In genomic region chr7:144283701-144284100, GRCm38 (mm10) we compare ENCODE assay signal across 8 mouse cellular contexts.
A peak's percentile ranks its signal among the peaks of the same experiment; 100 is the strongest.
DNase-seq lines count a peak whose midpoint lies in the region; ATAC-seq and TF ChIP-seq lines count a peak whose summit lies in the region.

No protein-coding gene starts in this region.

- peak; percentile 11 for DNase-seq in lung, postnatal 10 days
- no peak for DNase-seq in lung, postnatal 4 days
- peak; percentile 48 for DNase-seq in forebrain, embryonic 14.5 days (ENCODE audit: low spot score)
- DNase-seq in midbrain, postnatal 0 days (ENCODE audit: low spot score), result peak; percentile 40
- DNase-seq in layer of hippocampus, adult 9-10 months (ENCODE audit: low spot score), result no peak
- DNase-seq in ovary, postnatal 14 days (ENCODE audit: low spot score), result no peak

- no peaks in the 10 kb centered on the region for H3K36me3 ChIP-seq in forebrain, embryonic 14.5 days (ENCODE audit: control insufficient read depth, insufficient read depth, low read length)
- H3K36me3 ChIP-seq in intestine, embryonic 16.5 days (ENCODE audit: control insufficient read depth, insufficient read depth, low read length), result no peaks in the 10 kb centered on the region
- 0 out of 2 replicates have a peak, but pooled peaks cover 5% of the 10 kb centered on the region for H3K36me3 ChIP-seq in midbrain, postnatal 0 days (ENCODE audit: insufficient read depth, low read length)

- H3K27me3 ChIP-seq in forebrain, embryonic 14.5 days (replicated peaks; ENCODE audit: control insufficient read depth, insufficient read depth, low read length), result no peaks in the 10 kb centered on the region
- H3K27me3 ChIP-seq in intestine, embryonic 16.5 days (replicated peaks; ENCODE audit: control insufficient read depth, insufficient read depth, low read length), result 0 out of 2 replicates have a peak, but pooled peaks cover 6% of the 10 kb centered on the region
- no peaks in the 10 kb centered on the region for H3K27me3 ChIP-seq in midbrain, postnatal 0 days (ENCODE audit: insufficient read depth, low read length)

- peaks cover 14% of the 10 kb centered on the region for H3K4me1 ChIP-seq in forebrain, embryonic 14.5 days (ENCODE audit: control insufficient read depth, insufficient read depth, low read length)
- H3K4me1 ChIP-seq in intestine, embryonic 16.5 days (ENCODE audit: control insufficient read depth, insufficient read depth, low read length), result no peaks in the 10 kb centered on the region
- H3K4me1 ChIP-seq in midbrain, postnatal 0 days (ENCODE audit: insufficient read depth, low read length), result peaks cover 30% of the 10 kb centered on the region

- peak overlapping the region; percentile 93 for H3K27ac ChIP-seq in forebrain, embryonic 14.5 days (ENCODE audit: low read depth, low read length)
- H3K27ac ChIP-seq in intestine, embryonic 16.5 days (ENCODE audit: low read length), result peak overlapping the region; percentile 1; the same call in 1 of the 2 replicates
- H3K27ac ChIP-seq in midbrain, postnatal 0 days (ENCODE audit: low read depth, low read length), result peak overlapping the region; percentile 83

- peak overlapping the region; percentile 90 for H3K4me2 ChIP-seq in forebrain, embryonic 14.5 days (ENCODE audit: low read length)
- H3K4me2 ChIP-seq in intestine, embryonic 16.5 days (ENCODE audit: low read depth, low read length), result peak overlapping the region; percentile 69
- peak overlapping the region; percentile 75 for H3K4me2 ChIP-seq in midbrain, postnatal 0 days (ENCODE audit: low read depth, low read length, poor library complexity, severe bottlenecking)

- peak overlapping the region; percentile 70 for H3K9ac ChIP-seq in forebrain, embryonic 14.5 days (ENCODE audit: low read length)
- H3K9ac ChIP-seq in intestine, embryonic 16.5 days (ENCODE audit: low read depth, low read length), result peak overlapping the region; percentile 60; the same call in 1 of the 2 replicates
- H3K9ac ChIP-seq in midbrain, postnatal 0 days (replicated peaks; ENCODE audit: low read length, poor library complexity, severe bottlenecking), result peak overlapping the region; percentile 80

- ATAC-seq in forebrain, embryonic 14.5 days, result peak; percentile 53
- no peak for ATAC-seq in intestine, embryonic 16.5 days
- ATAC-seq in midbrain, postnatal 0 days (ENCODE audit: low FRiP score), result peak; percentile 53; the same call in 1 of the 2 replicates
- no peak for ATAC-seq in inflammation-experienced regulatory T-cells, adult 6 months

- no peaks in the 10 kb centered on the region for H3K9me3 ChIP-seq in forebrain, embryonic 14.5 days (replicated peaks; ENCODE audit: control insufficient read depth, low read length)
- H3K9me3 ChIP-seq in intestine, embryonic 16.5 days (ENCODE audit: control insufficient read depth, low read length), result no peaks in the 10 kb centered on the region
- H3K9me3 ChIP-seq in midbrain, postnatal 0 days (ENCODE audit: low read length), result no peaks in the 10 kb centered on the region

- no peak for TF ChIP-seq CTCF in midbrain, postnatal 0 days (IDR thresholded peaks at IDR 0.05)

- peak overlapping the region; percentile 40 for H3K4me3 ChIP-seq in forebrain, embryonic 14.5 days (ENCODE audit: low read depth, low read length)
- peak overlapping the region; percentile 42 for H3K4me3 ChIP-seq in intestine, embryonic 16.5 days (ENCODE audit: low read length)
- peak overlapping the region; percentile 57 for H3K4me3 ChIP-seq in midbrain, postnatal 0 days (ENCODE audit: low read depth, low read length)

- 5% methylated on average over 6 of the region's 6 CpGs for WGBS in forebrain, embryonic 14.5 days
- WGBS in intestine, embryonic 16.5 days, result 18% methylated on average over 6 of the region's 6 CpGs
- WGBS in midbrain, postnatal 0 days, result 6% methylated on average over 6 of the region's 6 CpGs

Comparison
In these comparisons a context has a peak if more than half of its experiments do, and no peak if none do; other contexts are left out.
1. DNase-seq: peak in lung, postnatal 10 days (single experiment), forebrain, embryonic 14.5 days (single experiment) and midbrain, postnatal 0 days (single experiment); none in lung, postnatal 4 days (0 of 2), layer of hippocampus, adult 9-10 months (single experiment) and ovary, postnatal 14 days (single experiment).
2. ATAC-seq: peak in forebrain, embryonic 14.5 days (single experiment) and midbrain, postnatal 0 days (single experiment); none in intestine, embryonic 16.5 days (single experiment) and inflammation-experienced regulatory T-cells, adult 6 months (single experiment).
3. H3K27ac ChIP-seq: peak in every context shown above with its lines; median percentile 93 in forebrain, embryonic 14.5 days; 83 in midbrain, postnatal 0 days; 1 in intestine, embryonic 16.5 days.
4. Peak in every context shown above with its lines, with median percentiles within 50 percentile points of each other: H3K4me2 ChIP-seq, H3K4me3 ChIP-seq and H3K9ac ChIP-seq.